16 mouse cellular contexts compared by ENCODE assay signal in the genomic region with DNA sequence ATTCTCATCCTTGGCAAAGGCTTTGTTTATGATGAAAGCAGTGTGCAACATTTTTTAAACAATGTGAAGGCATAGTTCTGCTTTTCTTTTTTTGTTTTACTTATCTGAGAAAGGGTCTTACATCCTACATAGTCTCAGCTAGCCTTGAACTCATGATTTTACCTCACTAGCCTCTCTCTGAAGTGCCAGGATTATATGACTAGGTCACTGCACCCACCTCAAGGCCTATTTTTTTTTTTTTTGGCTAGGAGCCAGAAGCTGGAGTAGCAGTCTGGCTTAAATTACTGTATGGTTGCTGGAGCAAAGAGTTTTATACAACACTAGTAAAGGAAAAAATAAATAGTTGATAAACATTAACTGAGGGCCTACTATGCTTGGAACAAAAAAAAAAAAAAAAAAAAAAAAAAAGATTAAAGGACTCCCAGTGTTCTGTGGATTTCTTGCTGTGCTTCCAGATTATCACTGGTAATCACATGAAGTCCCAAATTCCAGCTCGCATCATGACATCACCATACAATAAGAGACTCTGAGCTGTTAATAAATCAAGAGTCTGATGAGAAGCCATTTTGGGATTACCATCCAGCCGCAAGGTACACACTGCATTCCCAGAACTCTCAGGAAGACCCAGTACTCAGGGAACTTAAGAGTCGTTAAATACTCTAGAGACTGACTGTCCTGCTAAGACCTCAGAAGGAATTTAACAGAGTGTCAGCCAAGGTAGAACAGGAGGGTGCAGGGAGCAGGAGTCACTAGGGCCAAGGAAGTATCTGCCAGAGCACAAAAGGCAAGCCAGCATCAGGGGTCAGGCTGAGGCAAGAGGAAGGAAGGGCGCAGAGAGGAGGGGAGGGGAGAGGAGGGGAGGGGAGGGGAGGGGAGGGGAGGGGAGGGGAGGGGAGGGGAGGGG. TPM values are rescaled to one million over a fixed set of nuclear protein-coding genes. Genes with fewer than 3 reads are reported as not detected.
DNase-seq lines count a peak whose midpoint lies in the region; ATAC-seq lines count a peak whose summit lies in the region.
"Had no signal": no experiment of that assay in that cellular context is flagged by ENCODE, and none has a peak within 500 bp of the region (broad histone marks: within the 10 kb centered on the region; RNA-seq: fewer than 3 reads in every experiment).

No protein-coding gene starts in this region.

- intact Hi-C loops in heart, postnatal 25 days (cut with DNase I) = loop anchor here (5.0 kb wide), 1 partner anchor 37 kb away; no protein-coding TSS in a partner anchor

- H3K4me1 ChIP-seq in liver, embryonic 12.5 days = peaks cover 75% of the 10 kb centered on the region

- peaks cover 34% of the 10 kb centered on the region for H3K36me3 ChIP-seq in liver, embryonic 12.5 days
- H3K36me3 ChIP-seq: hindbrain, embryonic 13.5 days; midbrain, embryonic 13.5 days had no signal

- H3K4me2 ChIP-seq in liver, embryonic 12.5 days = no peak overlapping the region
- H3K4me2 ChIP-seq: hindbrain, embryonic 13.5 days; limb, embryonic 12.5 days; midbrain, embryonic 13.5 days had no signal

- no peak for ATAC-seq in liver, embryonic 12.5 days
- ATAC-seq: midbrain, embryonic 13.5 days had no signal

- H3K27me3 ChIP-seq in liver, embryonic 12.5 days (replicated peaks) = no peaks in the 10 kb centered on the region
- H3K27me3 ChIP-seq: CH12.LX; hindbrain, embryonic 13.5 days; limb, embryonic 12.5 days; midbrain, embryonic 13.5 days had no signal

- WGBS in liver, embryonic 12.5 days (ENCODE audit: insufficient replicate concordance) = 64% methylated on average over 3 of the region's 4 CpGs

- no peaks in the 10 kb centered on the region for H3K9me3 ChIP-seq in liver, embryonic 12.5 days (replicated peaks)
- H3K9me3 ChIP-seq: hindbrain, embryonic 13.5 days; limb, embryonic 12.5 days; midbrain, embryonic 13.5 days had no signal

- peak; percentile 33 for DNase-seq in heart, adult 8-10 months (ENCODE audit: low spot score)
- DNase-seq in heart, postnatal 25 days (ENCODE audit: low spot score) = no peak
- DNase-seq in A20 (ENCODE audit: low read depth, low spot score) (peak; percentile 17), R1 (ENCODE audit: low read depth, low spot score) (peak; percentile 54)
- no peak for DNase-seq in urinary bladder, adult 18-20 months (ENCODE audit: low spot score in 2 of 2)
- no peak for DNase-seq in thymus, postnatal 0 days (ENCODE audit: low spot score)
- DNase-seq in right cerebral cortex, postnatal 14 days = no peak
- DNase-seq: cerebellum, adult 9-10 months; lung, postnatal 14 days; spleen, adult 18-20 months had no signal

- peak overlapping the region; percentile 48; the same call in 1 of the 2 replicates for H3K9ac ChIP-seq in liver, embryonic 12.5 days
- H3K9ac ChIP-seq: hindbrain, embryonic 13.5 days; limb, embryonic 12.5 days; midbrain, embryonic 13.5 days had no signal

- H3K4me3 ChIP-seq in liver, embryonic 12.5 days = no peak overlapping the region
- H3K4me3 ChIP-seq: hindbrain, embryonic 13.5 days; limb, embryonic 12.5 days; midbrain, embryonic 13.5 days had no signal

- H3K27ac ChIP-seq in liver, embryonic 12.5 days = peak overlapping the region; percentile 87
- H3K27ac ChIP-seq: hindbrain, embryonic 13.5 days; kidney, postnatal 0 days; limb, embryonic 12.5 days; midbrain, embryonic 13.5 days had no signal

RNA-seq across cellular contexts. Expression of a gene that starts 49.0 kb away (rescaled TPM):
- 10 to 100 TPM; 20.7 to 25.8 (median 24.1) TPM for total RNA-seq in heart, adult 8-10 months (2022)
- 10 to 100 TPM; 23.4 to 27.3 TPM for total RNA-seq in heart, postnatal 25 days (2021)
- polyA plus RNA-seq in liver, embryonic 12.5 days (2016; fragmentation: Nextera tagmentation; extraction: Ambion mirVana) = 32.0 and 32.1 TPM in 2 replicates
- 62.4 and 78.6 TPM in 2 replicates for polyA plus RNA-seq in thymus, postnatal 0 days (2015; fragmentation: Nextera tagmentation; extraction: Ambion mirVana)
- total RNA-seq: CH12.LX had no signal

Comparison
In these comparisons a context has a peak if more than half of its experiments do, and no peak if none do; other contexts are left out.
1. DNase-seq: peak in heart, adult 8-10 months (single experiment), A20 (single experiment) and R1 (single experiment); none in heart, postnatal 25 days (single experiment), urinary bladder, adult 18-20 months (0 of 2), thymus, postnatal 0 days (single experiment) and right cerebral cortex, postnatal 14 days (single experiment).